Mouse (Mus musculus) heart, embryonic 12.5 days (tissue): ENCODE results near the gene Jag1. TPM values are rescaled to one million over a fixed set of nuclear protein-coding genes. Genes with fewer than 3 reads are reported as not detected.

Experiments
- ATAC-seq: fragments of 200-750 bp; cut with Nextera tagmentation; 2 replicates; pipeline ENCODE4 v1.8.0; 2017; ENCODE audit warnings: moderate TSS enrichment, moderate library complexity; ENCODE audit not compliant: insufficient number of reproducible peaks, low FRiP score
- H3K27ac ChIP-seq: fragments of 300-500 bp; sonication (generic); 2 replicates; pipeline ENCODE4 v1.5.1; 2016; ENCODE audit warnings: mild to moderate bottlenecking, moderate library complexity; ENCODE audit not compliant: poor library complexity, severe bottlenecking
- H3K27me3 ChIP-seq: fragments of 300-500 bp; sonication (generic); replicated peaks from 2 replicates; pipeline ENCODE4 v1.6.1; 2016; ENCODE audit warnings: mild to moderate bottlenecking, moderate library complexity
- H3K36me3 ChIP-seq: fragments of 300-500 bp; sonication (generic); 2 replicates; pipeline ENCODE4 v1.6.1; 2016; ENCODE audit warnings: mild to moderate bottlenecking, moderate library complexity
- H3K4me1 ChIP-seq: fragments of 300-500 bp; sonication (generic); replicated peaks from 2 replicates; pipeline ENCODE4 v1.6.1; 2016; ENCODE audit warnings: mild to moderate bottlenecking
- H3K4me2 ChIP-seq: fragments of 300-500 bp; sonication (generic); 2 replicates; pipeline ENCODE4 v1.6.1; 2016; ENCODE audit warnings: mild to moderate bottlenecking, moderate library complexity
- H3K4me3 ChIP-seq: fragments of 300-500 bp; sonication (generic); 2 replicates; pipeline ENCODE4 v1.5.1; 2016; ENCODE audit warnings: mild to moderate bottlenecking
- H3K9ac ChIP-seq: fragments of 300-500 bp; sonication (generic); 2 replicates; pipeline ENCODE4 v1.6.1; 2016; ENCODE audit warnings: mild to moderate bottlenecking, moderate library complexity
- H3K9me3 ChIP-seq: fragments of 300-500 bp; sonication (generic); replicated peaks from 2 replicates; pipeline ENCODE4 v1.6.1; 2016; ENCODE audit warnings: mild to moderate bottlenecking, moderate library complexity
- WGBS: fragments of 180-500 bp; shearing (Covaris S2); methylation state at CpG from one replicate; pipeline ENCODE4 v1.1.7; 2016; 5-methylcytosine and 5-hydroxymethylcytosine counted together
- polyA plus RNA-seq: library from polyadenylated mRNA; unstranded; fragments of >200 nt; fragmentation: Nextera tagmentation; extraction: Ambion mirVana; gene quantifications from 2 replicates; pipeline ENCODE4 v1.2.1, GENCODE M21; 2016

The Jag1 gene
- polyA plus RNA-seq, 1 experiment from 2014 or later, result 26.2 TPM

GRCm38 (mm10) chr2:137081001-137081400 lies 35.4 kb downstream of the Jag1 start:
- Histone ChIP-seq H3K27ac (no peak overlapping the region), H3K4me2 (no peak overlapping the region), H3K4me1 (peaks cover 17% of the 10 kb centered on the region), H3K36me3 (peaks cover 35% of the 10 kb centered on the region), H3K27me3 (no peaks in the 10 kb centered on the region), H3K9ac (no peak overlapping the region), H3K4me3 (no peak overlapping the region), H3K9me3 (no peaks in the 10 kb centered on the region)
- no peak for ATAC-seq
- WGBS, result 80% methylated on average over 7 of the region's 7 CpGs

DNA sequence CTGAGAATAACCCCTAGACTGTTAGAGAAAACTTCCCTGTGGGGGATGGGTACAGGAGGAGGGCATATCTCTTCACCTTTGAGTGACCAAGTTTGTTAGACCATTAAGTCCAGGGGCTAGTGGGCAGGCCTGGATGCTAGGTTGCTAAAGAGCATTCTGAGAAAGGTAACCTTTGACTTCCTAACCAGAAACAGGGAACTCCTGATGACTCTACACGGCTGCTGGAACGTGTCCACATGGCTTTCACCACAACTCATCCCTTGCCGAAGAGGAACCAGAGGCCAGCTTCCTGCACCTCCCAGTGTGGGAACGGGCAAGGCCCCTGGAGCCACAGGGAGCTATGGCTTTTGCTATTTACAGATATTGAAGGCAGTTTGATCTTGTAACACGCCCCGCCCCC lies 36.0 kb downstream of the Jag1 start:
- Histone ChIP-seq H3K9ac (no peak overlapping the region), H3K4me3 (no peak overlapping the region), H3K4me2 (no peak overlapping the region), H3K27me3 (no peaks in the 10 kb centered on the region), H3K4me1 (peaks cover 17% of the 10 kb centered on the region), H3K9me3 (no peaks in the 10 kb centered on the region), H3K36me3 (peaks cover 30% of the 10 kb centered on the region), H3K27ac (no peak overlapping the region)
- ATAC-seq, result 0 out of 2 replicates have a peak, but pooled peaks have one; percentile 18
- 66% methylated on average over 6 of the region's 6 CpGs for WGBS

DNA sequence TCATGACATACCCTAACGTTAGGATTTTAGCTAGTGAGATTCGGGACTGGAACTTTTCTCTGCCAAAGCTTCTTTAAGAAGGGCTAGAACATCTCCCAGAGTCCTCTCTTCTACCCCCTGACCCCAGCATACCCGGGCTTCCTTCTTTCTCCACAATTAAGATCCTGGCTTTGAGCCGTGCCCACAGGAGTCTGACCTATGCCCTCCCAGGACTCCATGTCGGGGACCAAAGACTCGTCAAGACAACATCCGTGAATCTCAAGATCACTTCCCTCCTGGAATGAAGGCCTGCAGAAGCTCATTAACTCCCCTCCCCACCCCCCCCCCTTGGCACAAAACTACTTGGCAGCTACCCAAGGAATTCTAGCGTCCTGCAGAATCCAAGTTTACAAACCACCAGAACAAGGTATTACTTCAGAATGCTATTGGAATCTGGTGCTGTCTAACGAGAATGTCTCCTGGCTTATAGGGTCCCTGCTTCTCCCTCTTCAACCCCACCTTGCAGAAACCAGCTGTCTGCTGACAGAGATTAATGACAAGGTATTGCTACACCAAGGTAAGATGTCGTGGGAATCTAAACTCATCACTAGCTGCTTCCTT lies 36.6 kb downstream of the Jag1 start:
- Histone ChIP-seq H3K4me2 (0 out of 2 replicates have a peak overlapping the region, but pooled peaks have one; percentile 9), H3K36me3 (peaks cover 24% of the 10 kb centered on the region), H3K9ac (no peak overlapping the region), H3K4me3 (no peak overlapping the region), H3K27me3 (no peaks in the 10 kb centered on the region), H3K9me3 (no peaks in the 10 kb centered on the region), H3K4me1 (peaks cover 17% of the 10 kb centered on the region), H3K27ac (no peak overlapping the region)
- 30% methylated on average over 10 of the region's 10 CpGs for WGBS
- peak; percentile 30; the same call in 1 of the 2 replicates for ATAC-seq

DNA sequence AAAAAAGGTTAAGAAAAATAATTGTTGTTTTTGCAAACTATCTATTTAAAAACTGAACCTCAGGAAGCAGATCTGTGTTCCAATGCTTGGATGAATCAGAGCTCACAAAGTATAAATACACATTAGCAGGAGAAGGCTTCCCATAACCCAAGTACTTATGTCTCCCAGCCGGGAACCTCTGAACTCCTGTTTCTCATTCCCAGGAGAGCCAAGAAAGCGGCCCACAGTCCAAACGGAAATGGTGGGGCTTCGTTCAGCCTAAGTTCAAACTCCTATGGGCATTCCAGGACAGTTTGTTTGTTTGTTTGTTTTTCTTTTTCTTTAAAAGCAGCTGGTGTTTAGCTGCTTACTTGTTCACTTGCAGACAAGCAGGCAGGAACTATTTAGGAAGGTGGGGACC lies 37.7 kb downstream of the Jag1 start:
- 62% methylated on average over 4 of the region's 4 CpGs for WGBS
- ATAC-seq, result no peak

GRCm38 (mm10) chr2:137074313-137074620 lies 42.2 kb downstream of the Jag1 start:
- Histone ChIP-seq H3K4me3 (no peak overlapping the region), H3K9me3 (no peaks in the 10 kb centered on the region), H3K27me3 (no peaks in the 10 kb centered on the region), H3K9ac (no peak overlapping the region), H3K4me2 (no peak overlapping the region), H3K27ac (no peak overlapping the region), H3K4me1 (peaks cover 7% of the 10 kb centered on the region), H3K36me3 (no peaks in the 10 kb centered on the region)
- 40% methylated on average over 2 of the region's 2 CpGs for WGBS
- no peak for ATAC-seq

More for the DNA sequence above, 37.7 kb downstream of the Jag1 start:
- Histone ChIP-seq H3K4me3 (no peak overlapping the region), H3K4me2 (no peak overlapping the region), H3K9ac (no peak overlapping the region), H3K27ac (no peak overlapping the region), H3K4me1 (peaks cover 23% of the 10 kb centered on the region), H3K27me3 (no peaks in the 10 kb centered on the region), H3K36me3 (peaks cover 13% of the 10 kb centered on the region), H3K9me3 (no peaks in the 10 kb centered on the region)

- H3K9ac ChIP-seq, result no peak overlapping the region
- peak; percentile 18; the same call in 1 of the 2 replicates for ATAC-seq
- no peaks in the 10 kb centered on the region for H3K9me3 ChIP-seq
- WGBS, result 62% methylated on average over 16 of the region's 16 CpGs
- H3K27me3 ChIP-seq, result no peaks in the 10 kb centered on the region
- H3K4me1 ChIP-seq, result peaks cover 7% of the 10 kb centered on the region; the same call in 1 of the 2 replicates
- no peaks in the 10 kb centered on the region for H3K36me3 ChIP-seq
- H3K4me2 ChIP-seq, result no peak overlapping the region
- no peak overlapping the region for H3K27ac ChIP-seq
- H3K4me3 ChIP-seq, result no peak overlapping the region
Measured at GRCm38 (mm10) chr2:137073473-137074312, 42.8 kb downstream of the Jag1 start.

- Histone ChIP-seq H3K4me2 (no peak overlapping the region), H3K9ac (no peak overlapping the region), H3K4me1 (peaks cover 9% of the 10 kb centered on the region), H3K4me3 (no peak overlapping the region), H3K27me3 (no peaks in the 10 kb centered on the region), H3K27ac (no peak overlapping the region), H3K9me3 (no peaks in the 10 kb centered on the region), H3K36me3 (no peaks in the 10 kb centered on the region)
- no peak for ATAC-seq
- 87% methylated on average over 10 of the region's 10 CpGs for WGBS
Measured at GRCm38 (mm10) chr2:137067479-137068110, 48.8 kb downstream of the Jag1 start.

DNA sequence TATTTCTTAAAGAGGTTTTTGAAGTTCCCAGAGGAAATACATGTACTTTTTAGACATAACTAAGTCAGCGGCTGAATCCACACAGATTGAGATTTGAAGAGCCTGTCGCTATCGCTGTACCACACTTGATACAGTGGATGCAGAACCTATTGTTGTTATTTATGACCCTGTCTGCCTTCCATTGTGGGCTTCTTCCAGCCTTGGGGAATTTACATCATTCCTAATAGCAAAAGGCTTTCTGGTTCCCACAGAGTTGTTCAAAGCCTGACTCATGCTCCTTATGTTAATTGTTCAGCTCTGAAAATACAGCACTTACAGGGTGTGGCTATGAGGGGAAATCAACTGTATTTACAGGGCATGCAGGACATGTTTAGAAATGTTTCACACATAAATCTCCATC lies 51.9 kb downstream of the Jag1 start:
- no peak for ATAC-seq
- H3K4me2 ChIP-seq, result no peak overlapping the region
- H3K27me3 ChIP-seq, result no peaks in the 10 kb centered on the region
- H3K4me1 ChIP-seq, result peaks cover 13% of the 10 kb centered on the region
- WGBS, result 82% methylated on average over 3 of the region's 3 CpGs
- H3K9me3 ChIP-seq, result no peaks in the 10 kb centered on the region
- H3K27ac ChIP-seq, result no peak overlapping the region
- no peaks in the 10 kb centered on the region for H3K36me3 ChIP-seq
- H3K9ac ChIP-seq, result no peak overlapping the region
- H3K4me3 ChIP-seq, result no peak overlapping the region

DNA sequence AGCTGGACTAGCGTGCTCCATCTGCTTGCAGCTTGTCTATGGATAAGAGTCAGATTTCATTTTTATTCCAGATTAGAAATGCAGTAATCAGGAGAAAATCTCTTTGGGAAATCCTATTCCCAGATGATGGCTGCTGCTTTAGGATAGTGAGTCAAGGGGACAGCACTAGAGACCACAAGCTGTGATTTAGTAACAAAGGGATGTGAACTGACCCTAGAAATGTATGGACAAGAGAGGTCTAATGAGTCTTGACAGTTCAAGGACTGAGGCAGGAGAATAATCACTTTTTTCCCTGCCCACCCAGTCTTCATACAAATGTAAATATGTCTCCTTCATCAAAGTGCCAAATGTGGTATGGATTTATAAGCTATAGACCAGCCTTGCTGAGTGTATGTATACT lies 52.6 kb downstream of the Jag1 start:
- WGBS, result 76% methylated on average over 1 of the region's 1 CpGs
- Histone ChIP-seq H3K9me3 (no peaks in the 10 kb centered on the region), H3K4me2 (no peak overlapping the region), H3K27me3 (no peaks in the 10 kb centered on the region), H3K4me3 (no peak overlapping the region), H3K4me1 (peaks cover 13% of the 10 kb centered on the region), H3K9ac (no peak overlapping the region), H3K27ac (no peak overlapping the region), H3K36me3 (no peaks in the 10 kb centered on the region)
- no peak for ATAC-seq

DNA sequence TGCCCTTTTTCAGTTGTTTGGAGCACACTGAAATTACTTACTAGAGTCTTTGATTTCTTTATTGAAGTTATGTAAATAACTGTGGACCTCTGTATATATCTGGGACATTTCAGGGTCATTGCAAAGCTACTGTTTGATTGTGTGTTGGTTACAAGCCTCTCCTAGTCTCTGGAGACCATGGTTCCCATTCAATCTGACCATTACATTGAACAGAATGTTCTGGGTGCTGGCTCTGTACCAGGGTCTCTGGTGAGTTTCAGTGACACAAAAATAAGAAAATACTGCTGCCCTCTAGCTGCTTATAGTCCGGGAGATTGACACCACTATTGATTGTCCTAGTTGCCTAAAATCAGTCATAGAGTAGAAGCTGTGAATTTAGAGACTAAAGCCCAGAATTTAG lies 66.5 kb downstream of the Jag1 start:
- WGBS, result 78% methylated on average over 1 of the region's 1 CpGs
- Histone ChIP-seq H3K27me3 (no peaks in the 10 kb centered on the region), H3K4me3 (no peak overlapping the region), H3K9me3 (no peaks in the 10 kb centered on the region), H3K36me3 (no peaks in the 10 kb centered on the region), H3K4me1 (no peaks in the 10 kb centered on the region), H3K9ac (no peak overlapping the region), H3K4me2 (no peak overlapping the region), H3K27ac (no peak overlapping the region)
- ATAC-seq, result no peak

GRCm38 (mm10) chr2:137049367-137049766 lies 67.1 kb downstream of the Jag1 start:
- 74% methylated on average over 2 of the region's 2 CpGs for WGBS
- Histone ChIP-seq H3K4me2 (no peak overlapping the region), H3K4me3 (no peak overlapping the region), H3K27me3 (no peaks in the 10 kb centered on the region), H3K9ac (no peak overlapping the region), H3K4me1 (no peaks in the 10 kb centered on the region), H3K9me3 (no peaks in the 10 kb centered on the region), H3K36me3 (no peaks in the 10 kb centered on the region), H3K27ac (no peak overlapping the region)
- ATAC-seq, result no peak
